Mouse (Mus musculus) erythroblast, adult 5-6 weeks (primary cell): ENCODE measurements at regions not wholly inside any gene's neighbourhood (a gene's known extent, or its start where the extent isn't known, plus 50 kb on each side); places are given as distances from the start of the nearest gene placed in this dataset.

ENCODE experiments used
- ATAC-seq: replicated peaks from 2 replicates; pipeline ENCODE4 v1.8.0; 2016; ENCODE audit warnings: moderate number of reproducible peaks, mild to moderate bottlenecking, moderate TSS enrichment, inconsistent platforms; ENCODE audit not compliant: poor library complexity, low FRiP score, severe bottlenecking

DNA sequence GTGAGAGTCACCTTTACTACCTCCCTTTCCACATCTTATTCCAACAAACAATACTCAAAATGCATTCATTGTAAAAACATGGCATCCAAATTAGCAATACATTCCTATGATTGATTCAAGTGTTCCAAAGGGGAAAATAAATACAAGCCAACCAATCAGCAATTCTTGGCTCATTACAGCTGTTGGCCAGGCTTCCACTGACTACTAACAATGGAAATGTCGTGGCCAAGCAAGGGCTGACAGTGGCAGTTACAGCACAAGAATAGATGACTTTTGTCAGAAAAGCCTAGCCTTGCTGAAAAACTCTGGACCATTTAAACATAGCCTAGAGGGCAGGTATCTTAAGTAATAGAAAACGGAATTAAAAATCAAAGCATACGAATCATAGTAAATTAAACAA lies 148.8 kb upstream of the Ift57 start:
- ATAC-seq: no peak

GRCm38 (mm10) chr16:49570031-49570430 lies 129.0 kb upstream of the Ift57 start:
- no peak for ATAC-seq

- no peak for ATAC-seq
Observed at GRCm38 (mm10) chr16:49572485-49573170, 126.4 kb upstream of the Ift57 start.

DNA sequence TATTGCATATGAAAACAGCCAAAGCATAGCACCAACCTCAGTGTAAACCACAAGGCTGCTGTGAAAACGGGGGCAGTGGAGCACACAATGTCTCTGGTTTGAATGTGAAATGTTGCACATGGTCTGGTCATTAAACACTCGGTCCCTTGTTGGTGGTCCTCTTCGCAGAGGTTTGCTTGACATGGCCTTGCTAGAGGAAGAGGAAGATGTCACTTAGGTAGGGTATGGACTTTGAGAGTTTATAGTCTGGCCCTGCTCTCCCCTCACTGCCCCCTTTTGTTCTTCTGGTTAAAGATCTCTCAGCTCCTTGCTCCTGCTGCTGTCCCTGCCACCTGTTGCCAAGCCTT lies 125.9 kb upstream of the Ift57 start:
- ATAC-seq: no peak

DNA sequence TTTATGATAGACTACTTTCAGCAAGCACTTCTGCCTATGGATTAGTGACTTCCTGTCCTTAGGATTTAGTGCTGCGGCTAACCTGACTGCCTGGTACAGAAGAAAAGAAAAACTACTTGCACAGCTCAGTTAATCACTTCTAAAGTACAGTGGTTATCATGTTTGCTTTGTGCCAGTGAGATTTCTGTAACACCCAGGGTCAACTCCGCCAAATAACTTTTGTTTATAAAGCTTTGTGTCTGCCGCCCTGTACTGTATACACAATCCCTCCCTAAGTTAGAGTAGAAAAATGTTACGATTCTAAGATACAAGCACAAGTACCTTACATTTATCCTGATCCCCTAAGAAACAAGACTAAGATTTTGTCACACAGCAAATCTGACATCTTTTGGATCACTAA lies 120.1 kb upstream of the Ift57 start:
- ATAC-seq: no peak

GRCm38 (mm10) chr16:49580708-49581107 lies 118.3 kb upstream of the Ift57 start:
- ATAC-seq: no peak

- ATAC-seq: no peak
Observed at GRCm38 (mm10) chr16:49606500-49606899, 92.5 kb upstream of the Ift57 start.

DNA sequence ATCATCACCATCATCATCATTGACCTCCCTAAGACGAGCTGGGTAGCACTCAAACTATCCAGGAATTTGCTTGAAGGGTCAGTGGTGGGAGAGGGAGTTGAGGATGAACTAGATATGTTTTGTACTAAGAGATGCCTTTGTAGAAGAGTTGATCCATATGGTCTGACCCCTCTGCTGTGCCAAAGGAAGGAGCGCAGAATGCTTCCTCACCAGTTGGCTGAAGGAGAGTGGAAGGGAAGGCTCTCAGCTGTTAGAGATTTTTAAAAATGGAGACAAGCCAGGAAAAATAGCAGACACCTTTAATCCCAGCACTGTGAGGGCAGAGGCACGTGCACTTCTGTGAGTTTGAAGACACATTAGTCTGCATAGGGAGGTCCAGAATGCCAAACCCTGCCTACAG lies 84.2 kb upstream of the Ift57 start:
- no peak for ATAC-seq

DNA sequence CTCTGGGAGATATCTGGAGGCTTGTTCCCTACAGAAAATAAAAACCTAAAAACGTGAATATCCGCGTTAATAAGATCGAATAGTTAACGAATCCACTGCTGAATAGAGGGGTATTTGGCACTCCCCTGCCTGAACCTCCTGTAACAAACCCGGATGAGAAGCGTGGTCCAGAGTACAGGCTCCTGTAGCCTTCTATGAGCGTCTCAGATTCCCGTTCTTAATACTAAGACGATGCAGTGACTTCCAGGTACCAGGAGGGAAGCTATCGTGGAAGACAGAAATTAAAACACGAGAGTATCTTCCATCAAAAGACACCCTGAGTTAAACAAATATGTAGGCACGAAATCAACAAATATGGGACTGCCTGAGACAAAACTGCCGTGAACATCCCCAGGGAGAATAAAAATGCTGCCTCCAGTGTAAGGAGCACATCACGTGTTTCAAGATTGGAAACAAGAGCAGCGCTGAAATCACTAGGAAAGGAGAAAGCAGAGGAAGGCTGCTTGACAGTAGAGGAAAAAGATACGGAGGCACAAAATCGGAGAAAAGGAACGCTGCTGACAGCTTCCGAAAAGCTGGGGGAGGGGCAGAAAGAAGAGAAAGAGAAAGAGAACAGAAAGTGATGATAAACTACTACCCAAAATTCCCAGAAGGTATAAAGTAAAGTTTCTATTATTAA lies 83.6 kb upstream of the Ift57 start:
- ATAC-seq: no peak

- no peak for ATAC-seq
Observed at GRCm38 (mm10) chr16:49616263-49616872, 82.7 kb upstream of the Ift57 start.

GRCm38 (mm10) chr16:49633502-49633901 lies 65.5 kb upstream of the Ift57 start:
- no peak for ATAC-seq

DNA sequence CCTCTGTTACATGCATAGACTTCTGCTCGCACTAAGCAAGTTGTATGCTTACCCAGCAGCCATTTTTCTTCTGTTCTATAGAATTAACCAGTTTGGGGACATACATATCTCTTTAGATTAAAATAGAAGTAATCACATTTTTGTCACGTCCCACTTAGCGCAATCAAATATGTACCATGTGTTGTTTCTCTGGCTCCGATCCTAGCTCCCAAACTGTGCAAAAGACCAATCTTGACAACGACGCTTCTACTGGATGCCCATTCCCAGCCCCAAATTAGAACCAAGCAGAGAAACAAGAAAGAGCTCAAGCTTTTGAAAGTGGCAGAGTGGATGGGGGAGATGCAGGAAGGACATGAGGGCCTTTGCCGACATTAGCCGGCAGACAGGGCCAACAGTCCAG lies 63.5 kb upstream of the Ift57 start:
- no peak for ATAC-seq

DNA sequence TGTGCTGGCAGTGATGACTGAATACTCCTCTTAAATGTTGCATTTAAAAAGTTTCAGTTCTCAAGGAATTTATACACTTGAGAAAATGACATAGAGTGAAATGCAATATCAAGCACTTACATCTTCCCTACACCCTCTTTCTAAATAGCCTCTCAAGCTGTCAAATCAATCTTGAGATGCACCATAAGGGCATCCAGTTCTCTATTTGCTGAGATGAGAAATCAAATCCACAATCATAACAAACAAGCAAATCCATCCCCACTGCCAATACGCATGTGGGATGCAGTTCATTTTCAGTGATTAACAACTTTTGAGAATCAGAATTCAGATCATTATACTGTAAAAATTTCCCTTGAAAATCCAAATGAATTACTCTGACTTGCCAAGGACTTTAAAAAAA lies 62.6 kb upstream of the Ift57 start:
- ATAC-seq: no peak

DNA sequence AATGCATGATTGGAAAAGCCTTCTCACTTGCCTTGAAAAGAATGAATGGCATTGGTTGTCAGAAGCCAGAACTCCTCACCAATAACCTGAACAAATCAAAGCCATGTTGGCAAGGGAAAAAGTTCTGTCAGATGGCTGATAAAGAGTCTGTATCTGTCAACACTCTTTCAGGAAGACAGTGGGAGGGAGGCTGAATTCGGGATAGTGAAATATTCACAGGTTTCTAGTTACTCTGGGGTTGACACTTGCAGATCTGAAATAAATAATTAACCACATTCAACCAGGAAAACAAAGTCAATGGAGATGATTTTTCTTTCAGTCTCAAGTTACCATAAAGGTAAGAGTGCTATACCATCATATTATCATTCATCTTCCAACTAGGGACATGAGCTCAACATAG lies 56.3 kb upstream of the Ift57 start:
- no peak for ATAC-seq

- ATAC-seq: no peak
Observed at GRCm38 (mm10) chr16:49644416-49644815, 54.6 kb upstream of the Ift57 start.

GRCm38 (mm10) chr16:49646479-49646878 lies 52.6 kb upstream of the Ift57 start:
- no peak for ATAC-seq
